Mouse (Mus musculus) left cerebral cortex, adult 11 months (tissue): ENCODE data around the gene Ush2a.

ENCODE experiments used
- DNase-seq: peaks from one replicate; pipeline ENCODE4 v3.0.0; 2022; ENCODE audit warnings: low spot score

Gene Ush2a

DNA sequence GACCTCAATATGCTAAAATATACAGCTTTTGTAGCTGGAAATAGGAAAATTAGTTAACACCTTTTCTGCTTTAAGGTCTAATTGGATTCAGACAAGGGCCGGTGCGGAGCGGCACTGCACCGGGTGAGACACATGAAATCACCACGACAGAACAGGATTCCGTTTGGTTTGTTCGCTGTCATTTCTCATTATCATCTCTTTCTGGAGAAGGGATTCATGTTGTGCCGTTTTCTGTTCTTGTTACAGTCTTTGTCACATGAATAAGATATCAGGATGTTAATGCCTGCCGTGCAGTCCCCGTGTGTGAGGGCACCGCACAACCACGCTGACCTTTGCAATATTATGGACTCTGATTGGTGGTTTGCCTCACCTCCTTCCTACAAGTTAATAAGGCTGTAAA, 411.0 kb downstream of the Ush2a start:
- DNase-seq = no peak

DNA sequence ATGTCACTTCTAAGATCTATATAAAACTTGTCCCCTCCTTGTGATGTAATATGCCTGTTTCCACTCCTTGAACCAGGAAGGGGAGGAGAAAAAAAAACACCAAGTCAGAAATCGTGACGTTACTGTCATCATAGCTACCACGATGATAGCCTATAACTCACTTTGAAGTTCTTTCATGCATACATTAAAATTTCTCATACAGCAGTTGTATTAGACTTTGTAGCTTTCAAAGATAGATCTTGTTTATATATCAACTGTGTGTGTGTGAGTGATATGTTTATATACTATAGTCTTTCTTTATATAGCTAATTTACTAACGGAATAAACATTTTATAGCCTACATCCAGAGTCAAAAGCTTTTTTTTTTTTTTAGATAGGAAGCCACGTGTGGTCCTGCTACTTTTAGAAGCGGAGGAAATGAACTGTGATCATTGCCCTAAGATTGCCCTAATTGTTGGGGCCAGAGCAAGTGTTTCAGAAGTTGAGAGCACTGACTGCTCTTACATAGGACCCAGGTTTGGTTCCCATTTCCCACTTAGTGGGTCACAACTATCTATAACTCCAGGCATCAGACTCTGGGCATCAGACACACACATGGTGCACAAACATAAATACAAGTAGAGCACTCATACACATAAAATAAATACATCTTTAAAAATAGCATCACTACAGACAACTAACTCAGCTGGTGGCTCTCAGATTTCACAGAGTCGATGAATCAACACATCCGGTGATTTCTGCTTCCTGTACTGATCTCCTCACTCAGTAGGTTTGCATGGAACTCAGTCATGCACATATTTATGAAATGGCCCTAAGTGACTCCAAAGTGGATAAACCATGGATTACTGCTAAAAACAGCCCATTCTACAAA, 413.1 kb downstream of the Ush2a start:
- no peak for DNase-seq

DNA sequence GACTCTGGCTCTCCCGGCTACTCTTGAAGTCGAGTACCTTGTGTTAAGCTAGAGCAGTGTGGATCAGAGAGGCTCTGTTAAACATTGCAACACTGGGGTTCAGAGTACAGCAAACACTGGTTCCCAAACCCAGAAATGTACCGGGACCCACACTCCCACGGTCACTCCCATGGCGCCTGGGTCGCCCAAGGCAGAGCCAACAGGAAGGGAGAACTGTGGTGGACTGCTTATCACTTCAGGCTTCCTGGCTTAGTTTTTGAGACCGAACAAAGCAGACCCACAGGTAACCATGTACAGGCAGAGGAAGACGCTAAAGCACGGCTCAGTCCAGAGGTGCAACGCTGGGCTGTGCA, 413.7 kb downstream of the Ush2a start:
- DNase-seq = no peak

DNA sequence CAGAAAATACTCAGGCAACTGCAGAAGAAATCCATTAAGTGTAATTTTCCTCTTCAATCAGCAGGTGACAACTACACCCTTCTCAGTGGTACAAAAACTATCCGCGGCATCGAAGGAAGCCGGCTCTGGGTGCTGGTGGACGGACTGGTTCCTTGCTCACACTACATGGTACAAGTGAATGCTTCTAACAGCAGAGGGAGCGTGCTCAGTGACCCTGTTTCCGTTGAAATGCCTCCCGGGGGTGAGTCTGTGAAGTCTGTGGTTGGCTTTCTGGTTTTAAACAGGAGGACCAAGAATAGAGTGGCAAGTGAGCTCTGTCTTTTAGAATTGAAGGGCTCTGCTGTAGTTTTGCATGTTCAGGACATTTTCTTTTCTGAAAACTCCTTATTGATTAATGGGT, 416.4 kb downstream of the Ush2a start:
- no peak for DNase-seq

DNA sequence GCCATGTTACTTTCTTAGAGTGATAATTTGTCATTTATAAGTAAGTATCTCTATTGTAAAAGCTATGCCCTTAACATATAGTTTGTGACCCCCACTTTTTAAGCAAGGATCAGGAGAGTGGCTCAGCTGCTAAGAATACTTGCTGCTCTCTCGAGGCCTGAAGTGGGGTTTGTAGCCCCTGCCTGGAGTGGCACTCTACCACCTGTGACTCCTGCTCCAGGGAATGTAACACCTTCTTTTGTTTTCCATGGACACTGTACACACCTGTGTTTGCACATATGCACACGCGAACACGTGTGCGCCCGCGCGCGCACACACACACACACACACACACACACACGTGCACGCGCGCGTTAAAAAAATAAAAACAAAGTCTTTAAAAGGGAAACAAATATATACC, 424.5 kb downstream of the Ush2a start:
- no peak for DNase-seq

DNA sequence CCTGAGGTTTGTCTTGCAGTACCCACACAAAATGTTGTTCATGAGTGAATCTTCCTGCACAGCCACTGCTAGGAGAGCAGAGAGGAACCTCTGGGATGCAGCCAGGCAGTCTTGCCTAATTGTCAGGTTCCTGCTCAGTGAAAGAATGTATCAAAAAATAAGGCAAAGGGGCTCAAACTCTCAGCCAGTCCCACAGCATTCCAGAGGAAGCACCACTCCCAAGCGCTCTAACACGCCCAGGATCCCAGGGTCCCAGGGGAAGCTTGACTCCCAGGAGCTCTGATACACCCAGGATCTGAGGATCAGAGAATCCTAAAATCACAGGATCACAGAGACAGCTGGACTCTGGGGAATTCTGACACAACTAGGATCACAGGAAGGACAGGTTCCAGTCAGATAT, 434.5 kb downstream of the Ush2a start:
- no peak for DNase-seq

DNA sequence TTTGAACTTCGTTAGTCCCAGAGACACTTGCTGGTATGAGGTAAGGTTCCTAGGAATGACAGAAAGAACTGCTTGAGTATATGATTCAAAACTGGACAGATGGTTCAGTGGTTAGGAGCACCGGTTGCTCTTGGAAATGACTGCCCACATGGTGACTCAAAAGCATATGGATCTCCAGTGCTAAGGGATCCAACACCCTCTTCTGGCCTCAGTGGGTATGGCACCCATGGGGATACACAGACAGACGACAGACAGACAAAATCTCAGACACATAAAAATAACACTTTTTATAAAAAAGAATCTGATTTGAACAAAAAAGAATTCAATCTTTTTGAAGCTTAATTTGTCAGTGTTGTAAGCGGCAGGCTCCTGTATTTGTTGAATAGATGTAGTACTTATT, 446.4 kb downstream of the Ush2a start:
- no peak for DNase-seq

DNA sequence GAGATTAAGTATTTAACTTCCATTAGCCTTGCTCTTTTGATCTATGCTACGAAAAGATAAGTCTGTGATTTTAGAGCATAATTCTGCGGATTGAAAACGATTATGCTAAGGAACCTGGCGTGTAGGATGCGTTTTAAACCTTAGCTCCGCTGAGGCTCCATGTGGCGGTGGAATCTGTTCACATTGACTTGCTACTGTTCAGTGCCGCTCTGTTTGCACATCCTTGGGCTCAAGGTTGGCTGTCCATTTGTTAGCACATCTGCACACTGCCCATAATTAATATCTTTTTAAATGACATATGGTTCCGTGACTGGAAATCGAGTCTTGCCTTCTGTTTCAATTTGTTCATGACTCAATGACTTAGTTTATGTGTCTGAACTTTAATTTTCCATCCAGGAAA, 446.9 kb downstream of the Ush2a start:
- no peak for DNase-seq

DNA sequence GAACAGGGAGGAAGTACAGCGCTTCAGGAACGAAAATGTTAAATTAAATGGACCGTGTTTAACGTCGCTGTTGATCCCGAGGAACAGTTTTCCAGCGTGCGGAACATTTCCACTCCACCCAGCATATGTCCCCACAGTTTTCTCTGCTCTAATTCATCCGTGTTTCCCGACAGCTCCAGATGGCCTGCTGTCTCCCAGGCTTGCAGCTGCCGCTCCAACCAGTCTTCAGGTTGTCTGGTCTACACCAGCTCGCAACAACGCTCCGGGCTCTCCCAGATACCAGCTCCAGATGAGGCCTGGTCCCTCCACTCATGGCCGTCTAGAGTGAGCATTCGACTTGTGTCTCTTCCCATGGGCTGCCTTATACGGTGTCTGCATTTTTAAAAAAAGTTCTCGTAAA, 452.3 kb downstream of the Ush2a start:
- DNase-seq = no peak

DNA sequence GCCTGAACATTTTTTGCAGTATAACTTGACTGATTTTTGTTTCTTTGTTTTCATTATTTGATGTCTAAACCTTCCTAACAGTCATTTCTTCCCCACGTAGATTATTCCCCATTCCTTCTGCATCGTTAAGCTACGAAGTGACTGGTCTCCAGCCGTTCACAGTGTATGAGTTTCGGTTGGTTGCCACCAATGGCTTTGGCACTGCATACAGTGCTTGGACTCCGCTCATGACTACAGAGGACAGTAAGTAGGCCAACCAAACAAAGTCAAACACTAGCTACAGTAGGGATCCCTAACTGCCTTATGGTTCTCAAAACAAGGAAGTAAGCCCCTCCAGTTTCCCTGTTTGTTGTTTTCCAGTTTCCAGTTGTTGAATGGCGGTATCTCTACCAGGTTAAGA, 453.1 kb downstream of the Ush2a start:
- DNase-seq = no peak

DNA sequence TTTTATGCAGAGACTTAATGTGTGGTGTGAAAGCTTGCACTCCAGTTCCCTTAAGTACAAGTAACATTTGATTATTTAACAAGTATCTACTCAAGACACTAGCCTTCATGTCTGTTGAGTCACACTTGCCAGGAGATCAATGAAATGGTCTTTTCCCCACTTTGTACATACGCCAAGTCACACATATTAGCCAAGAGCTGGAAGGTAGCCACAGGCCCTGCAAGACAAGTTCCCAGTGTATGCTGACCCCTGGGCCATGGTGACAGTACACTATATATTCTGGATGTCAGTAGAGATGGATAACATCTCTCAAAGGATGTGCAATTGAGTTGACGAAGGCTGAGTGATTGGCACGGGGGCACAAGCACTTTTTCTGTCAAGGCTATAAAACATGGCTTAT, 455.1 kb downstream of the Ush2a start:
- DNase-seq = no peak

DNA sequence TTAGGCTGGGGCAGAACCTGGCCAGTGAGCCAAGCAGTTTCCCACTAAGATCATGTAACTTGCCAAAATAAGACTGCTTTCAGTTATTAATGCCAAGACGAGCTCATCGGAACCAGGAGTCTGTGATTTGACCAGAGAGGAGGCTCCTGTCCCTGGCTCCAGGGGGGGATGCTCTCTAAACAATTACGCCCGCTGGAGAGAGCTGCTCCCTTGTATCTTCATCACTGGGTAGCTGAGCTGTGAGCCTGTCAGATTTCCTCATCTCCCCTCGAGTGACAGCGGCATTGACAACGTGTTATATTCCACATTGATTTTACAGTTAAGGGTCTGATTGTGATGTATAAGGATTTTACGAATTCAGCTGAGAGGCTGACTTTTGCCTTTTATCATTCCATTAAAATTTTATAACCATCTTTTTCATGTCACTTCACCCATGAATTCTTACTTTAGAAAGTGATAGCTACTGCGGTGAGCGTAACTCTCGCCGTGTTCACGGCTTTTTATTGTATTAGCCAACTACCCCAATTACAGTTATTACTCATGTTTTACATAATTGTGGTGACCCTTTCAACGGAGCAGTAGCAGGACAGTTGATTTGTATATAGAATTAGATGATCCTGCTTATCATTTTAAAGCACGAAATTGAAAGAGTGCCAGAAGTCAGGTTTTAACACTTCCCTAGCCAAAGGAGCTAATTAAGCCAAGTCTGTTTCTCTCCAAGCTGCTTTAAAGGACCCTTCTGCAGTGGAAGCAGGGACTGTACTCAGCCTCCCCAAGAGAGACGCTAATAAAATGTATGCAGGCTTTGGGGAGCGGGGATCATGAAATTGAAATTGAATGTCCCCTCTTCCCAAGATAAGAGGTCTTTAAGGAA, 463.5 kb downstream of the Ush2a start:
- DNase-seq = no peak

DNA sequence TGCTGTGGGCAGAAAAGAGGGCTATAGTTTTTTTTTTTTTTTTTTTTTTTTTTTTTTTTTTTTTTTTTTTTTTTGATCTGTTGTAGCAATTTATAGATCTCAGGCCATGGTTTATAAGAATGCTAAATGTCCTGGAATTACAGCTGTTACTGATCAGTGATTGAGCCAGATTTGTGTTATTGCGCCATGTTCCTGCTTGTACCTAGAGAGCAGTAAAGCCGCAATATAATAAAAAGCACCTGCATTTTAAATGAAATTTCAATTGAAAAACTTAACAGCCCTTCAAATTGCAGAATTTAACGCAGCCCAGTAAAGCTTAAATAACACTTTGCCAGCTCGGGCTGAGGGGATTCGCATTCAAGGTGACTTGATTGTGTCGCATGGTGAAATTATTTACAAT, 465.1 kb downstream of the Ush2a start:
- DNase-seq = no peak

DNA sequence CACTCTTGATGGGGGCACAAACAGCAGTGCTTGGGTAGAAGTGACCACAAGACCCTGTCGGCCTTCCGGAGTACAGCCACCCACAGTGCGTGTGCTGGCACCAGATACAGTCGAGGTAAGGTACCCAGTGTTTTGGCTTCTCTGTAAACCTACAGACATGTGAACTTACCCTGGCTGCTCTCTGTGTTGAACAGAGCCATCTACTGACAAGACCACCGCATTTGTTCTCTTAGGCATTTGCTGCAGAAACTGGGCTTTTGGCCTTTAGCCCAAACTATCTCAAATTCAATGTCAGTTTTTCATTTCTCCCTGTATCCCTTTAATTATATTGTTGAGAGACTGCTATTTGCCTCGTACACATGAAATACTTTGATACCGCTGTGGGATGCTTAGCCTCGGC, 466.8 kb downstream of the Ush2a start:
- no peak for DNase-seq

DNA sequence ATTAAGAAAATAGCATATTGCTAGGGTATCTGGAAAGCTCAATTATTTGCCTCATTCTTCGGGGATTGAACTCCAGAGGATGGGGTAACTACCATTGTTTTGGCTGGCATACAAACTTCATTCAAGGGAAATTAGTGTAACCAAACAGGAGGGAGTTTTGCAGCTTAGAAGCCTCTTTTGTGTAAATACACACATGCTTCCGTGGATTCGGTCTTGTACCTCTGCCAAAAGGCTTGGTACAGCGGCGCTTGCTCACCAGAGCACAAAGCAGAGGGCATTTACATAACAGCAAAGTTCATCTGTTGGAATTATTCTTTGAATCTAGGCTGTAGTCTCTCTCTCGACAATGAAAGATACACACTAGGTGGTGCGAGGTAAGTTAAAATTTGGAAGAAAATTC, 467.4 kb downstream of the Ush2a start:
- DNase-seq = no peak

DNA sequence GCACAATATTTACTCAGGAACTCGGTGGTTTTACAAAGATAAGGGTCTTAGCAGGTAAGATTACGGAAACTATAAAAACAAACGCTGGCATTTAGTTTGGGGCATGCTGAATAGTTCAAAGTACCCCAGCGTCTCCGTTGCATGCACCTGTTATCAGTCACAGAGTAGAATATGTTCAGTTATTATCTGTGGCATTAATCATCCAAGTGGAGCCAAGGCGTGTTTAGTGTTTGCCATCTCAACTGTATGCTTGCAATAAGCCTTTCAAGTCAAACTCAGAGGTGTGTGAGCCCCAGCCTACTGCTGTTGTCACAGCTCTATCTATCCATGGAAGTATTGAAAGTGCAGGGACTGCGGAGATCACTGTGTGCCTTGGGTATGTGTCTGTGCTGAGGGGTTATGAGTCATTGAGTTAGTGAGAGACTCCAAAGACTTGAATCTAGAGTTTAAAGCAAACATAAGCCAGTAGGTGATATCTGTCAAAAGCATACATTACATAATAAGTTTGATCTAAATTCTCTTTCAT, 473.0 kb downstream of the Ush2a start:
- no peak for DNase-seq

DNA sequence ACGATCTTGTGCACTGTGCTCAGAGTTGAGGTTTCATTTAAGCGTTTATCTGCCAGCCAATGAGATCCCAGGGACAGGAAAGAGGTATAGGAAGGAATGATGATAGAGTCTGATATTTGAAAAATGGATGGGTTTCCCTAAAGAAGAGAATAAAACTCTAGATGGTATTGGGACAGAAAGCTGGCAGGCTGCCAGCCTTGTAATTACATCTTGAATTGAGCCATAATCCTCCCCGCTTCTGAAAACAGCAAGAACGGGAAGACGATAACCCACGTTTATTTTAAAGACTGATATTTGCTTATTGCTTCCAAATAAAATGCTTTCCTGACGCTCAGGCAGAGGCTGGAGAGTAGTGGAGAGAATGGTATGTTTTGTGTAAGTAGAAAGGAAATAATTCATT, 481.1 kb downstream of the Ush2a start:
- no peak for DNase-seq

DNA sequence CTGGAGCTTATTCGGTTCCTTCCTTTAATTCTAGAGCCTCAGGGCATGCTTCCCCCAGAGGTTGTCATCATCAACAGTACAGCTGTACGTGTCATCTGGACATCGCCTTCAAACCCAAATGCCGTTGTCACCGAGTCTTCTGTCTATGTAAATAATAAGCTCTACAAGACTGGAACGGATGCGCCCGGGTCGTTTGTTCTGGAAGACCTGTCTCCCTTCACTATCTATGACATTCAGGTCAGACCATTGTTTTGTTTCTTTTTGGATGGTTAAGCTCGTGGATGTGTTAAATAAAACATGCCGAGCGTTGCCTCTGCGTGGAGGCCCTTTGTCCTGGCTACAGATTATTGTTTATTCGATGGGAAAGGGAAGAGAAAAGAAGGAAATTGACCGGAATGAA, 493.2 kb downstream of the Ush2a start:
- DNase-seq = no peak

DNA sequence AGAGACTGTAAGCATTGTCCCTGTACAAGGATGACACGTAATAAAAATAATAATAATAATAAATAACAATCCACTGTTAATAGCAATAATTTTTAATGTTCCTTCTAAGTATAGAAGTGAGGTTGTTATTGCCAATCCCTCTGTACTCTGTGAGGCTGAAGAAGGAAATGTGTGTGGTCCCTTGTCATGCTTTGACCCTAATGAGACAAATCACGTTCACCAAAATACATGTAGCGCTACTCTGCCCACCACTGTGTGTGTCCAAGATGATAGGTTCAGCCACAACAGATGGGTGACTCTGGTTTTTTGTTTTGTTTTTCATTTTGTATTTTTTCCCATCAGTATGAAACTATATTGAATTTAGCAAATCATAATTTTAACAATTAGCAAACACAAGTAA, 498.7 kb downstream of the Ush2a start:
- no peak for DNase-seq

DNA sequence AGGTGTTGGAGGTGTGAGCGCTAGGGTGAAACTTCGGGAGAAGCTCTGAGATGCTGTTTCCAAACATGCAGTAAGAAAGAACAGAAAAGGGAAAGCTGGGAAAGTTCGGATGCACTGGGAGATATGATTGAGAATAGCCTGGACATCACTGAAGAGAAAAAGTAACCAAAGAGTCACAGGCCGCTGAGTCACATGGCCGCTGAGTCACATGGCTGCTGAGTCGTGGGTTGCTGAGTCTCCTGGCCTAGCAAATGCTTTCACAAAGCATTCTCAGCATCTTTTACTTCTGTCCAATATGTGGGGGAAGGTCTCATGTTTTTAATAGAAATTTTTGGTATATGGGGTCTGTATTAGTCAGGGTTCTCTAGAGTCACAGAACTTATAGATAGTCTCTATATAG, 500.6 kb downstream of the Ush2a start:
- DNase-seq = no peak

DNA sequence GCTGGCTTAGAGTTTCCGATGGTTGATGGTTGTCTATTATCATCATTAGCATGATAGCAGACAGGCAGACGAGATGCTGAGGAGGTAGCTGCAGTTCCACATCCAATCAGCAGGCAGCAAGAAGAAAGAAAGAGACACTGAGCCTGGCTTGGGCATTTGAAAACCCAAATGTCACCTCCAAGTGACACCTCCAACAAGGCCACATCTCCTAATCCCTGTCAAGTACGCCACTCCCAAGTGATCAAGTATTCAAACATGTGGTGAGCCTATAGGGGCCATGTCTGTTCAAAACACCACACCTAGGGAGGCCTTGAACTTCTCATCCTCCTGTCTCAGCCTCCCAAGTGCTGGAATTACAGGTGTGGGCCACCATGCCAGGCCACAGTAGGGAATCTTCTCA, 501.9 kb downstream of the Ush2a start:
- DNase-seq = no peak

DNA sequence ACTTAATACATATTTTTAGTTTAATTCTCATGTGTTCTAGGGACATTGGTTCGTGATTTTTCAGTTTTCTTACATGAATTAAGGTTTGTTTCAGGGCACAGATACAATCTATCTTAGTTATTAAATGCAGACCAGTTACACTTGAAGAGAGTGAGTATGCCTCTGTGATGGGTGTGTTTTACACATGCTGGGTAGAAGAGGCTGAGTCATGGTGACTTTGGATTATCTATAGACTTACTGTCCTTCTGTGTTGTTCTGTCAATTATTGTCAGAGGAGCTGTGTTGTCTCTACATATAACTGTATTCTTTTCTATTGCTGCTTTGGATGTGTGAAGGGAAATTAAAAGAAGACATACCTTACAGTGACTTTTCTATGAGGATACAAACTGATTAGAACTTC, 509.0 kb downstream of the Ush2a start:
- DNase-seq = no peak

DNA sequence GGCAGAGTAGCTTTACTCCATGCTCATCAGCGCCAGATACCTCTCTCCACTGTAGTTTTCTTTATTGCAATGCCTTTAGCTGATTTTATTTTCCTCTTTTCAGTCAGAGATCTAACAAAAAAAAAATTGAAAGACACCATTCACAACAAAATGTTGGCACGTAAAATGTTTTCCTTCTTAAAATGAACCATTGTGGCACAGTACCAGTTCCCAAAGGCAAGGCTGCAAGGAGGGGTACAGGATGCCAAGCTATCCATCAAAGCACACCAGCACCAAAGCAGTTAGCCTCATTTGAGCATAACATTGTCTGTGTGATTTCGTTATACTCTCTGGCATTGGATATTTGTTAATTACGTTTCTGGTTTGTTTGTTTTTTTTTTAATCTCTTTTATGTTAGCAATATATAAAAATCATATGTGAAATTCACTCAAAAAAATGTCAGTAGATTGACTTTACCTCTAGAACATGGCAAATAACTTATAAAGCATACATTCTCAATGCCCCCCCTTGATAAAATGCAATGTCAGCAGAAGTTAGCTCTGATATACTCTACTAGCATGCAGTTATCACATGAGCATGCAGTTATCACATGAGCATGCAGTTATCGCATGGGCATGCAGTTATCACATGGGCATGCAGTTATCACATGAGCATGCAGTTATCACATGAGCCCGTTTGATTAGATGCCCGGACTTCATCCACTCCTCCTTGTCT, 510.9 kb downstream of the Ush2a start:
- no peak for DNase-seq
